Mouse (Mus musculus) T-helper 2 cell (primary cell): ENCODE data around the gene Spag7.

Experiments
- in situ Hi-C: fragments of 300-600 bp; cut with MboI, MseI; formaldehyde crosslinking; loops from one replicate; pipeline ENCODE4 v1.15.1; 2025; ENCODE audit warnings: high pct_unique_total_duplicates

Spag7 gene

GRCm38 (mm10) chr11:70681897-70682581 is 12.8 kb upstream of the Spag7 start:
- in situ Hi-C loops: no loop called here

GRCm38 (mm10) chr11:70681170-70681569 is 12.0 kb upstream of the Spag7 start:
- in situ Hi-C loops: no loop called here

- in situ Hi-C loops: no loop called here
These were observed 10.7 kb upstream of the Spag7 start for GRCm38 (mm10) chr11:70679894-70680293.

GRCm38 (mm10) chr11:70679361-70679760 is 10.1 kb upstream of the Spag7 start:
- in situ Hi-C loops: no loop called here

GRCm38 (mm10) chr11:70678576-70678975 is 9.4 kb upstream of the Spag7 start:
- in situ Hi-C loops: no loop called here

GRCm38 (mm10) chr11:70678092-70678491 is 8.9 kb upstream of the Spag7 start:
- in situ Hi-C loops: no loop called here

GRCm38 (mm10) chr11:70674501-70674900 is 5.3 kb upstream of the Spag7 start:
- in situ Hi-C loops: loop anchor here (25.0 kb wide), 2 partner anchors 912 to 1262 kb away; partner anchors contain the start of genes Kdm6b, Polr2a, Slc35g3 and Zbtb4

GRCm38 (mm10) chr11:70674014-70674413 is 4.8 kb upstream of the Spag7 start:
- in situ Hi-C loops: loop anchor here (25.0 kb wide), 2 partner anchors 912 to 1262 kb away; partner anchors contain the start of genes Kdm6b, Polr2a, Slc35g3 and Zbtb4

- in situ Hi-C loops: loop anchor here (25.0 kb wide), 2 partner anchors 909 to 1259 kb away; partner anchors contain the start of genes Kdm6b, Polr2a, Slc35g3 and Zbtb4
These were observed 2.3 kb upstream of the Spag7 start for GRCm38 (mm10) chr11:70671333-70672047.

- in situ Hi-C loops: loop anchor here (25.0 kb wide), 2 partner anchors 908 to 1258 kb away; partner anchors contain the start of genes Kdm6b, Polr2a, Slc35g3 and Zbtb4
These were observed 1.3 kb upstream of the Spag7 start for GRCm38 (mm10) chr11:70670483-70670882.

GRCm38 (mm10) chr11:70669582-70670345 is 548 bp upstream of the Spag7 start:
- in situ Hi-C loops: loop anchor here (25.0 kb wide), 2 partner anchors 907 to 1257 kb away; partner anchors contain the start of genes Kdm6b, Polr2a, Slc35g3 and Zbtb4

- in situ Hi-C loops: loop anchor here (25.0 kb wide), 2 partner anchors 906 to 1256 kb away; partner anchors contain the start of genes Kdm6b, Polr2a, Slc35g3 and Zbtb4
These were observed 863 bp downstream of the Spag7 start for GRCm38 (mm10) chr11:70668335-70668770.

GRCm38 (mm10) chr11:70667271-70668150 is 1.7 kb downstream of the Spag7 start:
- in situ Hi-C loops: loop anchor here (25.0 kb wide), 2 partner anchors 905 to 1255 kb away; partner anchors contain the start of genes Kdm6b, Polr2a, Slc35g3 and Zbtb4

- in situ Hi-C loops: loop anchor here (25.0 kb wide), 2 partner anchors 904 to 1254 kb away; partner anchors contain the start of genes Kdm6b, Polr2a, Slc35g3 and Zbtb4
These were observed 2.5 kb downstream of the Spag7 start for GRCm38 (mm10) chr11:70666687-70667086.

- in situ Hi-C loops: loop anchor here (25.0 kb wide), 2 partner anchors 902 to 1252 kb away; partner anchors contain the start of genes Kdm6b, Polr2a, Slc35g3 and Zbtb4
These were observed 4.5 kb downstream of the Spag7 start for GRCm38 (mm10) chr11:70664741-70665140.

- in situ Hi-C loops: loop anchor here (25.0 kb wide), 2 partner anchors 902 to 1252 kb away; partner anchors contain the start of genes Kdm6b, Polr2a, Slc35g3 and Zbtb4
These were observed 5.3 kb downstream of the Spag7 start for GRCm38 (mm10) chr11:70663957-70664356.

- in situ Hi-C loops: loop anchor here (25.0 kb wide), 2 partner anchors 901 to 1251 kb away; partner anchors contain the start of genes Kdm6b, Polr2a, Slc35g3 and Zbtb4
These were observed 6.1 kb downstream of the Spag7 start for GRCm38 (mm10) chr11:70663101-70663500.

GRCm38 (mm10) chr11:70660571-70660970 is 8.6 kb downstream of the Spag7 start:
- in situ Hi-C loops: loop anchor here (25.0 kb wide), 2 partner anchors 898 to 1248 kb away; partner anchors contain the start of genes Kdm6b, Polr2a, Slc35g3 and Zbtb4

GRCm38 (mm10) chr11:70658942-70659341 is 10.3 kb downstream of the Spag7 start:
- in situ Hi-C loops: loop anchor here (25.0 kb wide), 2 partner anchors 897 to 1247 kb away; partner anchors contain the start of genes Kdm6b, Polr2a, Slc35g3 and Zbtb4
